Mouse (Mus musculus): ENCODE data around the gene Tmem273. TPM values are rescaled to one million over a fixed set of nuclear protein-coding genes. Genes with fewer than 3 reads are reported as not detected.

The Tmem273 gene
- polyA plus RNA-seq (2015; fragmentation: Nextera tagmentation; extraction: Ambion mirVana), result 0.47 and 0.63 TPM in 2 replicates

DNA sequence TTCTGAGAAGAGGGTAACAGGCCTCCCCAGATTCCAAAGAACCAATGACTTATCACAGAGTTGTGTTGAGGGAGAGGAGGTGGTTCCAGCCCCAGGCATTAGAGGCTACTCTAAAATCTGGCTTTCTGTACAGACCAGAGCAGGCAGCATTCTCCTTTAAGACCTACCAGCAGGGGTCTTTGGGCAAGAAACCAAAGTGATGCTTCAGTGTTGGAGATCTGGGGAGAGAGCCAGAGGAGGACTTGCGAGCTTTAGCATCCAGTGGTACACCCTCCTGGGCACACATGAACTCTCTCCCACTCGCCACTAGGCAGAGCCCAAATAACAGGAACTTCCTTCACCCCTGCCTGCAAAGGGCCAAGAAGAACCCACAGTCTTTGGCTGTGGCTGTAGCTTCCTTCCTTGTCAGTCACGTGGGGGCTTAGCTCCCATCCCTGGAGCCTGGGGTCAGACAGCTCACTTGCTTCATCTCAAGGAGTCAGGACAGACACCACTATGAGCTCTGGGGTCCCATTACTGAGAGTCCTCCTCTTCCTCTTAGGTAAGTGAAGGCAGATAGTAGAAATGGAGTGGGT is at the start of gene Tmem273:
Gene Tmem273 (plus strand): TSS at position 408 of the 575 bp plus-strand sequence.
- Histone ChIP-seq H3K9me3 (no peaks in the 10 kb centered on the region), H3K4me1 (no peaks in the 10 kb centered on the region), H3K9ac (no peak within 1 kb of the TSS), H3K36me3 (no peaks in the 10 kb centered on the region), H3K4me2 (no peak within 1 kb of the TSS), H3K27ac (no peak within 1 kb of the TSS), H3K4me3 (no peak within 1 kb of the TSS), H3K27me3 (no peaks in the 10 kb centered on the region)
- WGBS, result 80% methylated on average over 3 of the region's 3 CpGs
- no peak for ATAC-seq (ENCODE audit: insufficient number of reproducible peaks, insufficient read depth, low FRiP score, low TSS enrichment, low read depth)

DNA sequence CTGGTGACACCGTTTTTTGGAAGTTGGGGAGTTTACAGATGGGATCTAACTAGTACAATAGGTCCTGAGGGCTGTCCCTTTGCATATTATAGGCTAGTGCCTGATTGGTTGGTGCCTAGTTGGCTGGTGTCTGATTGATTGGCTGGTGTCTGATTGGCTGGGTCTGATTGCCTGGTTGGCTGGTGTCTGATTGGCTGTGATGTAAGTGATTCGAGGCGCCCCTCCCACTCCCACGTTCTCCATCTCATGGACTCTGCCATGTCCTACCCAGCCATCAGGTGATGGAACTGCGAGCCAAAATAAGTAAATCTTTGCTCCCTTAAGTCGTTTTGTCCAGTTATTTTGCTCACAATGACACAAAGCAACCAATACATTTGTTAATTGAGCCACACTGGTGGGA is 49.2 kb upstream of the Tmem273 start:
- no peak overlapping the region for H3K4me3 ChIP-seq
- no peaks in the 10 kb centered on the region for H3K27me3 ChIP-seq
- H3K9me3 ChIP-seq, result 0 out of 2 replicates have a peak, but pooled peaks cover 8% of the 10 kb centered on the region
- no peaks in the 10 kb centered on the region for H3K4me1 ChIP-seq
- WGBS, result 74% methylated on average over 6 of the region's 6 CpGs
- no peaks in the 10 kb centered on the region for H3K36me3 ChIP-seq
- H3K9ac ChIP-seq, result no peak overlapping the region
- ATAC-seq (ENCODE audit: insufficient number of reproducible peaks, insufficient read depth, low FRiP score, low TSS enrichment, low read depth), result no peak
- H3K4me2 ChIP-seq, result no peak overlapping the region
- H3K27ac ChIP-seq, result no peak overlapping the region

DNA sequence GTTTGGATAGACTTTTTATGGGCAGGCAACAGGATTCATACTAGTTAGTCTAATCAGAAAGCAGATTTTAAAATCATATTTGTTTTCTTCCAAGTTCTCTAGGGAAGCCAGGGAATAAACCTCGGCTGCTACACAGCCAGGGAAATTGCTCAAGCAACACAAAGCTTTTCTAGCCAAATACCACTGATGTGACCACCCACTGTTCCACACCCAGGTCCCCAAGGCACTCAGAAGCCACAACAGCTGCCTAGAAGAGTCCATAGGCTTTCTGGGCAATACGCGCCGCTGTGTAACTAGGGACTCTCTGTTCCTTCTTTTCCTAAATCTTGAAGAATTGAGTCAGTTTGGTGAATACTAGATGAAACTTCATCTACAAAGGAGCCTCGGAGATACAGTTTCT is 47.2 kb upstream of the Tmem273 start:
- no peak overlapping the region for H3K27ac ChIP-seq
- no peaks in the 10 kb centered on the region for H3K4me1 ChIP-seq
- no peak overlapping the region for H3K4me3 ChIP-seq
- no peaks in the 10 kb centered on the region for H3K36me3 ChIP-seq
- ATAC-seq (ENCODE audit: insufficient number of reproducible peaks, insufficient read depth, low FRiP score, low TSS enrichment, low read depth), result no peak
- no peak overlapping the region for H3K4me2 ChIP-seq
- no peak overlapping the region for H3K9ac ChIP-seq
- WGBS, result 83% methylated on average over 5 of the region's 5 CpGs
- H3K9me3 ChIP-seq, result 0 out of 2 replicates have a peak, but pooled peaks cover 8% of the 10 kb centered on the region
- H3K27me3 ChIP-seq, result no peaks in the 10 kb centered on the region

DNA sequence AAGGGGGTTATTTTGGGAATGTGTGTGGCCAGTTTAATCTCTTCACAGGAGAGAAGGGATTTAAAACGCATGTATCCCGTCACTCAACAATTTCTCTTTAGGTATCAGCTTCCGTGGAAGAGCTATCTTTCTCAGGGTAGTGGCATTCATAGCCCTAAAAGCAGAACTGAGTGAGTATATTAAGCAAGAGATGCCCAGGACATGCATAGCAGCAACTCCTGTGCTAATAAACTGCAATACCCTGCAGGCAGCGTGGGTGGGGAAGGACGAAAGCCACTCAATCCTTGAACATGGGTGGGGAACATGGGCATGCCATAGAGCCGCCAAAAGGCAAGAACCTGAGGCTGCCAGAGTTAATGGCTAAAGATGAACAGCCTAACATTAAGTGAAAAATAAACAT is 37.2 kb upstream of the Tmem273 start:
- Histone ChIP-seq H3K4me2 (no peak overlapping the region), H3K4me1 (no peaks in the 10 kb centered on the region), H3K4me3 (no peak overlapping the region), H3K27me3 (no peaks in the 10 kb centered on the region), H3K9ac (no peak overlapping the region), H3K9me3 (no peaks in the 10 kb centered on the region), H3K36me3 (no peaks in the 10 kb centered on the region), H3K27ac (no peak overlapping the region)
- ATAC-seq (ENCODE audit: insufficient number of reproducible peaks, insufficient read depth, low FRiP score, low TSS enrichment, low read depth), result no peak
- 72% methylated on average over 6 of the region's 6 CpGs for WGBS

DNA sequence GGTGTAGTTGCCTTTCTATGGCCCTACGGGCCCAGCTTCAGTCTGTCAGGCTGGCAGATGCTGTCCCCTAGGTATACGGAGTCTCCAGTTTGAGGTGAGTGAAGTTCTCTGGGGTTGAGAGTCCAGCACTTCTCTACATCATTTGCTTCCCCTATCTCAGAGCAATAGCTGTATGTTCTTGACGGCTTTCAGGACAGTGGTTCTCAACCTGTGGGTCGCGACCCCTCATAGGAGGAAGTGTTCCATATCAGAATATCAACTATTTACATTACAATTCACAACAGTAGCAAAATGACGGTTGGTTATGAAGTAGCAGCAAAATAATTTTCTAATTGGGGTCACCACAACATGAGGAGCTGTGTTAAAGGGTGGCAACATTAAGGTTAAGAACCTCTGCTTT is 35.0 kb upstream of the Tmem273 start:
- no peaks in the 10 kb centered on the region for H3K36me3 ChIP-seq
- ATAC-seq (ENCODE audit: insufficient number of reproducible peaks, insufficient read depth, low FRiP score, low TSS enrichment, low read depth), result no peak
- H3K4me3 ChIP-seq, result no peak overlapping the region
- H3K27me3 ChIP-seq, result no peaks in the 10 kb centered on the region
- no peak overlapping the region for H3K27ac ChIP-seq
- WGBS, result 83% methylated on average over 6 of the region's 6 CpGs
- no peaks in the 10 kb centered on the region for H3K9me3 ChIP-seq
- H3K9ac ChIP-seq, result no peak overlapping the region
- H3K4me2 ChIP-seq, result no peak overlapping the region
- H3K4me1 ChIP-seq, result no peaks in the 10 kb centered on the region

DNA sequence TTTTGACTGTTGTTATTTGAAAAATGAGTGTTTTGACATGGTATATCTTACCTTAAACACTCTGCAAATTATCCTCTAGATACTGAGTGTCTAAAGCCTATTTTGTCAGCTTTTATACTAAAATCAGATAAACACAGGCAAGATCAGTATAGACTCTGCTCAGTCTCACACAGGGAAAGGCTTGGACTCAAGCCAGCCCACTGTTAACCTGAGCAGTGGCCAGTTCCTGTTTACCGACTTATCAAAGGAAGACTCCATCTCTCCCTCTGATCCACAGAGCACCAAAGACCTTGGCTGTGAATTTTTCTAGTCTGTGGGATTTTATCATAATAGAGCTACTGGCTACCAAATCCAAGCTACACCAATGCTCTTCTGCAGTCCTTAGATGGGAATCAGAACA is 31.5 kb upstream of the Tmem273 start:
- WGBS, result 53% methylated on average over 1 of the region's 1 CpGs
- H3K27ac ChIP-seq, result no peak overlapping the region
- H3K4me3 ChIP-seq, result no peak overlapping the region
- H3K27me3 ChIP-seq, result no peaks in the 10 kb centered on the region
- no peaks in the 10 kb centered on the region for H3K9me3 ChIP-seq
- H3K9ac ChIP-seq, result no peak overlapping the region
- H3K4me2 ChIP-seq, result no peak overlapping the region
- no peak for ATAC-seq (ENCODE audit: insufficient number of reproducible peaks, insufficient read depth, low FRiP score, low TSS enrichment, low read depth)
- no peaks in the 10 kb centered on the region for H3K36me3 ChIP-seq
- no peaks in the 10 kb centered on the region for H3K4me1 ChIP-seq

DNA sequence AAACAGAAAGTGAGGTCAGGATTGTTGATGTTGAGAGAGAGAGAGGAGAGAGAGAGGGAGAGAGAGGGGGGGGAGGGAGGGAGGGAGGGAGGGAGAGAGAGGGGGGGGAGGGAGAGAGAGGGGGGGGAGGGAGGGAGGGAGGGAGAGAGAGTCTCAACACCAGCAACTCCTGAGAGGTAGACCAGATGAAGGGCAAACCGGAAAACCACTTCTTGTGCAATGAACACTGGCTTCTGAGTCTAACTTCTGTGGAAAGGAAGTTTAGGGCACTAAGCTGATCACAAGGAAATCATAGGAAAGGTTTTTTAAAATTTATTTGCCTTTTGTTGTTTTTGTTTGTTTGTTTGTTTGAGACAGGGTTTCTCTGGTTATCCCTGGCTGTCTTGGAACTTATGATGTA is 23.6 kb upstream of the Tmem273 start:
- Histone ChIP-seq H3K4me2 (no peak overlapping the region), H3K36me3 (no peaks in the 10 kb centered on the region), H3K4me3 (no peak overlapping the region), H3K4me1 (no peaks in the 10 kb centered on the region), H3K27me3 (no peaks in the 10 kb centered on the region), H3K27ac (no peak overlapping the region), H3K9ac (no peak overlapping the region), H3K9me3 (no peaks in the 10 kb centered on the region)
- ATAC-seq (ENCODE audit: insufficient number of reproducible peaks, insufficient read depth, low FRiP score, low TSS enrichment, low read depth), result no peak
- 82% methylated on average over 1 of the region's 1 CpGs for WGBS

DNA sequence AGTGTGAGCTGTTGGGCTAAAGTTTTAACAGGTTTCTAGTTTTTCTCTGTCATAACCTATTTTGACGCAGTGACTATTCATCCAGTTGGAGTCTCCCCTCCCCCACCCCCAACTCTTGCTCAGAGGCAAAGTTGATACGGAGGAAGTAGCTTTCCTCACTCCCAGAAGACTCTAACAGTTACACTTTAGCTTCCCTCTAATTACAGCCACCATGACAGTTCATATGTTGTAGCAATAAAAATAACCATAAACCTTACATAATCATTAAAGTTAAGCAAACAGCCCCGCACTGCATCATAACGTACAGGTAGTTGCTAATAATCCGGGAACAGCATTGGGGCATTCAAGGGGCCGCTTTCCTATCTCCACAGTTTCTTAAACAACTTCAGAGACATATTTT is 15.2 kb upstream of the Tmem273 start:
- Histone ChIP-seq H3K27ac (no peak overlapping the region), H3K36me3 (no peaks in the 10 kb centered on the region), H3K27me3 (no peaks in the 10 kb centered on the region), H3K9me3 (no peaks in the 10 kb centered on the region), H3K4me1 (no peaks in the 10 kb centered on the region), H3K4me2 (no peak overlapping the region), H3K9ac (no peak overlapping the region), H3K4me3 (no peak overlapping the region)
- no peak for ATAC-seq (ENCODE audit: insufficient number of reproducible peaks, insufficient read depth, low FRiP score, low TSS enrichment, low read depth)
- 73% methylated on average over 6 of the region's 6 CpGs for WGBS

DNA sequence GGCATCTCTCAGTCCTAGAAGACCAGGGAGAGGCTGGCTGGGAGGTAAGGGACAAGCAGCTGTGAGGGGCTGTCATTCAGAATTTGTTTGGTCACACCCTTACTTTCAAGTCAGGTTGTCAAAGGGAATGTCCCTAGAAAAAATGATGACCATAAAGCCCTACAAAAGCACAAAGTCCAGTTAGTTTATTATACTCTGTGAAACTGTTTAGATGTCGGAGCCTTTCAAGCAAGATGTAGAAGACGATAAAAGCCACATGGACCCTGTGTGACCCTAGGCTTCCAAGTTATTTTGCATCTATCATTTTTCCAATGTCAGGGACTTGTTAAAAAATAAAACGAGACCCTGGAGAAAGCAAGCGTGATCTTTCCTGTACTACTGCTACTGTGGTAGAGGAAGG is 13.7 kb upstream of the Tmem273 start:
- Histone ChIP-seq H3K4me3 (no peak overlapping the region), H3K27ac (no peak overlapping the region), H3K36me3 (no peaks in the 10 kb centered on the region), H3K27me3 (no peaks in the 10 kb centered on the region), H3K4me2 (no peak overlapping the region), H3K9ac (no peak overlapping the region), H3K9me3 (no peaks in the 10 kb centered on the region), H3K4me1 (no peaks in the 10 kb centered on the region)
- no peak for ATAC-seq (ENCODE audit: insufficient number of reproducible peaks, insufficient read depth, low FRiP score, low TSS enrichment, low read depth)
- 91% methylated on average over 4 of the region's 4 CpGs for WGBS

DNA sequence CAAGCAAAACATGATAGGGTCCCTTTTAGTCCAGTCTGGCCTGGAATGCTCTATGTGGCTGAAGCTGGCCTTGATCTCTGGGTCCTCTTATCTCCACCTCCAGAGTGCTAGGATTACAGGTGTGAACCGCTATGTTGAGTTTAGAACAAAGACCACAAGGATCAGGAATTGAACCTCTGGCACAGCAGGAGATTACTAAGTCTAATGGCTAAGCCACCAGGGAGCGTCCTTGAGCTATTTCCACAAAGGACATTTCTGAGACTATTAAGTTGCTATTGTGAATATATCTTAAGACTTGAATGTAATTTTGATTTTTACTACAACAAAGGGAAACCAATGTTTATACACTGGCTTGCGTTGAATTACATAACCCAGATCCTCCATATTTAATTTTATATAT is 13.0 kb upstream of the Tmem273 start:
- Histone ChIP-seq H3K4me1 (no peaks in the 10 kb centered on the region), H3K9ac (no peak overlapping the region), H3K4me3 (no peak overlapping the region), H3K9me3 (no peaks in the 10 kb centered on the region), H3K36me3 (no peaks in the 10 kb centered on the region), H3K4me2 (no peak overlapping the region), H3K27ac (no peak overlapping the region), H3K27me3 (no peaks in the 10 kb centered on the region)
- 55% methylated on average over 3 of the region's 3 CpGs for WGBS
- ATAC-seq (ENCODE audit: insufficient number of reproducible peaks, insufficient read depth, low FRiP score, low TSS enrichment, low read depth), result no peak

DNA sequence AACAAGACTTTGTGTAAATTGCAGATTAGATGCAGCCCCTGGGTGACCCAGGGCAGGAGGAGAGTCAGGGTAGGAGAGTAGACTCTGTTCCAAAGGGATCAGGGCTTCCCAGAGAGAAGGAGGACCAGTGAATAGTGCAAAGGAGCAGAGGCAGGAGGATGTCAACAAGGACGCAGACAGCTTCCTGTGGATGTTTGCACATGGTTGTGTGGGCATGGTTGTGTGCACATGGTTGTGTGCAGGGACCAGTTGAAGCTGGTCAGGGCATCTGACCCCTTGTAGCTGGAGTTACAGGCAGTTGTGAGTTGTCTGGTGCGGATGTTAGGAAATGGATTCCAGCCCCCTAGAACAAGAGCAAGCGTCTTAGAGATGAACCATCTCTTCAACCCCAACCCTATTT is 12.3 kb upstream of the Tmem273 start:
- Histone ChIP-seq H3K4me3 (no peak overlapping the region), H3K9ac (no peak overlapping the region), H3K4me1 (no peaks in the 10 kb centered on the region), H3K9me3 (no peaks in the 10 kb centered on the region), H3K27ac (no peak overlapping the region), H3K4me2 (no peak overlapping the region), H3K36me3 (no peaks in the 10 kb centered on the region), H3K27me3 (no peaks in the 10 kb centered on the region)
- no peak for ATAC-seq (ENCODE audit: insufficient number of reproducible peaks, insufficient read depth, low FRiP score, low TSS enrichment, low read depth)
- 82% methylated on average over 3 of the region's 3 CpGs for WGBS

DNA sequence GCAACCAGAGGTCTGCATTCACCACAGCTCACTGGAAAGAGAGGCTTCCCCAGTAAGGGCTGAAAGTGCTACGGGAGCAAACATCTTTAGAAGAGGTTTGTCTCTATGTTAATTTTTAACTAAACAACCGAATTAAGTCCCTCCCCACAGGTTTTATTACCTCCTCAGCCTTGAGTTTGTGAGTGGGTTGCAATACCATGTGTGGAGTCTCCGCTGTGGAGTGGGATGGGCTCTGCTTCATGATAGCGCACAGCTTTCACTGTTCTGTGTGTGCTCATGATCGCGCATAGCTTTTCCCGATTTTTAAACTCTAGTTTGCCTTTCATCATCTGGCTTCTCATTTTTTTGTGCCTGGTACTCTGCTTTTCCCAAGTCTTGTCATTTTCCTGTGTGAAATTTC is 9.7 kb upstream of the Tmem273 start:
- H3K4me2 ChIP-seq, result no peak overlapping the region
- H3K36me3 ChIP-seq, result no peaks in the 10 kb centered on the region
- H3K4me3 ChIP-seq, result no peak overlapping the region
- H3K9me3 ChIP-seq, result no peaks in the 10 kb centered on the region
- no peaks in the 10 kb centered on the region for H3K27me3 ChIP-seq
- no peak for ATAC-seq (ENCODE audit: insufficient number of reproducible peaks, insufficient read depth, low FRiP score, low TSS enrichment, low read depth)
- H3K27ac ChIP-seq, result no peak overlapping the region
- no peaks in the 10 kb centered on the region for H3K4me1 ChIP-seq
- WGBS, result 82% methylated on average over 7 of the region's 7 CpGs
- no peak overlapping the region for H3K9ac ChIP-seq

DNA sequence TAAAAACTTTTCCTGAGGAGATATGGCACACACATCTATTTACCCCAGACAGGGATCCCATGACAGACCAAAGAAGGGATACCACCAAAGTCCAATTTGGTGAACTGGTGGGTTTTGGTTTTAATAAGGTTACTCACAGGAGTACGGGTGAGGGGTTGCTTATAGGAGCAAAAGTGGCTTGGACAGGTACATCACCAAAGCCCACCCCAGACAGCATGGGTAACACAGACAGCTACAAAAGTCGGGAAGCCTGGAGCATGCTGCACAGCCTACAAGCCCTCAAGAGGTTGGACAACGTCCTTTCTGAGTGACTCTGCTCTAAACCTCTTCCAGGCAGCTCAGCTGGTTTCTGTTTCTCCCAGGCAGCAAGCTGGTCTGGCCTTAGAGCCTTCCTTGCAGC is 7.4 kb upstream of the Tmem273 start:
- WGBS, result 75% methylated on average over 3 of the region's 3 CpGs
- Histone ChIP-seq H3K9me3 (no peaks in the 10 kb centered on the region), H3K27me3 (no peaks in the 10 kb centered on the region), H3K9ac (no peak overlapping the region), H3K27ac (no peak overlapping the region), H3K36me3 (no peaks in the 10 kb centered on the region), H3K4me3 (no peak overlapping the region), H3K4me1 (no peaks in the 10 kb centered on the region), H3K4me2 (no peak overlapping the region)
- ATAC-seq (ENCODE audit: insufficient number of reproducible peaks, insufficient read depth, low FRiP score, low TSS enrichment, low read depth), result no peak
